In the genomic region with DNA sequence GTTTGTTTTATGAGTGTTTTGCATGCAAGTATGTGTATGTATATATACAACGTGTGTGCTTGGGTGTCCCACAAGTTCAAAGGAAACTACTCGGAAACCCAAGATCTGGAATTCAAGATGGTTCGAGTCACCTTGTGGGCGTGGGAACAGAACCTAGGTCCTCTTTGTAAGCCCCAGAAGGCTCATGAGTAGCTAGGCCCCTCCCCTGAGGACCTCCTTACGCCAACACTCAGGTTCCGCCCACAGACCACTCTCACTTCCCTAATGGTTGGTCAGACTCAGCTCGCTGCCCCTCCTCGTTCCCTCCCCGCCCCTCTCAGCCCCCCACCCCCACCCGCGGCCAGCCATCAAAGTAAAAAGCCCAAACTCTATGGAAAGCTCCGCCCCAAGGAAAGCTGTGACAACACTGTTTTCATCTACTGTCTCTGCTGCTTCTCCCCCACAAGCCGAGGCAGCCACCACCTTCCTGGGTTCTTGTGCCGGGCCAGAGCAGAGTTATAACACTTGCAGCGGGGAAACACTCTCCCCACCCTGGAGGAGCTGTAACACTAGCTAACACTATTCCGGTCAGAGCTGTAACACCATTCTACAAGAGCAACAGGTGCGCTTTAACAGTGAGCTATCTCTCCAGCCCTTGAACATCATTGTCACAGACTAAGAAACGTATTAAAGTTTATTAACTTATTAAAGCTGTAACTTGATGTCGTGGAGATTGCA, we compare ENCODE assay signal across 8 mouse cellular contexts. TPM values are rescaled to one million over a fixed set of nuclear protein-coding genes. Genes with fewer than 3 reads are reported as not detected.
DNase-seq lines count a peak whose midpoint lies in the region; ATAC-seq and TF ChIP-seq lines count a peak whose summit lies in the region.

No protein-coding gene starts in this region.

- H3K9ac ChIP-seq in hindbrain, embryonic 16.5 days (ENCODE audit: low read depth, low read length): no peak overlapping the region
- no peak overlapping the region for H3K9ac ChIP-seq in liver, postnatal 0 days (replicated peaks)

- no peaks in the 10 kb centered on the region for H3K36me3 ChIP-seq in hindbrain, embryonic 16.5 days (ENCODE audit: control insufficient read depth, insufficient read depth, low read length)
- no peaks in the 10 kb centered on the region for H3K36me3 ChIP-seq in liver, postnatal 0 days (replicated peaks; ENCODE audit: insufficient read depth, low read length)

- peak; percentile 86 for DNase-seq in CD4-positive, CD25-positive, alpha-beta regulatory T cell, adult 2 months (ENCODE audit: low read depth, low spot score)
- peak; percentile 70 for DNase-seq in T-cell, adult 2 months (ENCODE audit: low spot score)
- DNase-seq in forelimb bud, embryonic 11.5 days (ENCODE audit: low read depth, low spot score): peak; percentile 79
- DNase-seq in liver, postnatal 0 days: peak; percentile 75
- DNase-seq in neural tube, embryonic 10.5 days (ENCODE audit: extremely low spot score, low spot score): peak; percentile 55
- DNase-seq in thymus, postnatal 36 days: peak; percentile 66 to 76
- no peak for DNase-seq in frontal cortex, postnatal 25 days (ENCODE audit: low spot score in 2 of 2)

- peaks cover 4% of the 10 kb centered on the region for H3K27me3 ChIP-seq in hindbrain, embryonic 16.5 days (replicated peaks; ENCODE audit: control insufficient read depth, insufficient read depth, low read length)
- no peaks in the 10 kb centered on the region for H3K27me3 ChIP-seq in liver, postnatal 0 days (ENCODE audit: insufficient read depth, low read length)

- WGBS in hindbrain, embryonic 16.5 days: 16% methylated on average over 19 of the region's 19 CpGs
- WGBS in liver, postnatal 0 days (ENCODE audit: insufficient replicate concordance): 12% methylated on average over 19 of the region's 19 CpGs

- no peak for TF ChIP-seq EP300 in liver, postnatal 0 days (IDR thresholded peaks at IDR 0.05; ENCODE audit: low read depth)

- ATAC-seq in hindbrain, embryonic 16.5 days: no peak
- ATAC-seq in liver, postnatal 0 days: peak; percentile 45; the same call in 1 of the 2 replicates

- peaks cover 9% of the 10 kb centered on the region for H3K4me1 ChIP-seq in hindbrain, embryonic 16.5 days (ENCODE audit: control insufficient read depth, insufficient read depth, low read depth, low read length)
- H3K4me1 ChIP-seq in liver, postnatal 0 days (ENCODE audit: insufficient read depth): peaks cover 30% of the 10 kb centered on the region

- no peak overlapping the region for H3K27ac ChIP-seq in hindbrain, embryonic 16.5 days (ENCODE audit: low read depth, low read length)
- peak overlapping the region; percentile 34 for H3K27ac ChIP-seq in liver, postnatal 0 days (ENCODE audit: low read depth)

- no peak for TF ChIP-seq CTCF in liver, postnatal 0 days (IDR thresholded peaks at IDR 0.05; ENCODE audit: low read depth)

- peak overlapping the region; percentile 5; the same call in 1 of the 2 replicates for H3K4me3 ChIP-seq in hindbrain, embryonic 16.5 days (ENCODE audit: low read length)
- H3K4me3 ChIP-seq in liver, postnatal 0 days (ENCODE audit: low read depth, low read length): no peak overlapping the region

- no peaks in the 10 kb centered on the region for H3K9me3 ChIP-seq in hindbrain, embryonic 16.5 days (ENCODE audit: control insufficient read depth, low read length)
- peaks cover 4% of the 10 kb centered on the region; the same call in 1 of the 2 replicates for H3K9me3 ChIP-seq in liver, postnatal 0 days (ENCODE audit: low read length)

- H3K4me2 ChIP-seq in hindbrain, embryonic 16.5 days (ENCODE audit: low read length): peak overlapping the region; percentile 22; the same call in 1 of the 2 replicates
- H3K4me2 ChIP-seq in liver, postnatal 0 days (ENCODE audit: low read depth, low read length): peak overlapping the region; percentile 82

RNA-seq across cellular contexts. Expression of gene Ggta1, which starts 0.5 kb away (rescaled TPM):
- polyA plus RNA-seq in hindbrain, embryonic 16.5 days (2015; fragmentation: Nextera tagmentation; extraction: Ambion mirVana): 7.1 and 9.2 TPM in 2 replicates
- polyA plus RNA-seq in liver, postnatal 0 days (2015; fragmentation: Nextera tagmentation; extraction: Ambion mirVana): 5.2 and 6.2 TPM in 2 replicates

Comparison
In these comparisons a context has a peak if more than half of its experiments do, and no peak if none do; other contexts are left out.
1. DNase-seq: peak in CD4-positive, CD25-positive, alpha-beta regulatory T cell, adult 2 months (single experiment), T-cell, adult 2 months (single experiment), forelimb bud, embryonic 11.5 days (single experiment), liver, postnatal 0 days (single experiment), neural tube, embryonic 10.5 days (single experiment) and thymus, postnatal 36 days (2 of 2); none in frontal cortex, postnatal 25 days (0 of 2).